Mouse (Mus musculus): ENCODE measurements around the gene Olfr545. TPM values are rescaled to one million over a fixed set of nuclear protein-coding genes. Genes with fewer than 3 reads are reported as not detected.

The Olfr545 gene
- polyA plus RNA-seq, 1 experiment from 2014 or later = 0.17 TPM

DNA sequence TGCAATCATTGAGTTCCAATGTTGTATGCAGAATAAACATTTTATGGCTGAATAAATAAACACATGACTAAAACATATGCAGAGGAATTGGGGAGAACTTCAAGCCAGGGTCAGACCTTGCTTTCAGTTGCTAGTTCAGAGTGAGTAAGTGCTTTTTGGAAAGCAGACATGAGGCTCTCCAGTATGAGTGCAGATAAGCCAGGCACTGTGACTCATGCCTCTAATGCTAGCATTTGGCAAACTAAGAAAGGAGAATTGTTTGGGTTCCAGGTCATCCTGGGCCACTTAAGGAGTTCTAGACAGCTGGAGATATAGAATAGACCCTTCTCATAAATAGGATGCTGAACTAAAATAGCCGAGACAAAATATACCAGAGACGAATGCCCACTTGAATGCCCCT lies 15.7 kb downstream of the Olfr545 start:
- 71% methylated on average over 2 of the region's 2 CpGs for WGBS

DNA sequence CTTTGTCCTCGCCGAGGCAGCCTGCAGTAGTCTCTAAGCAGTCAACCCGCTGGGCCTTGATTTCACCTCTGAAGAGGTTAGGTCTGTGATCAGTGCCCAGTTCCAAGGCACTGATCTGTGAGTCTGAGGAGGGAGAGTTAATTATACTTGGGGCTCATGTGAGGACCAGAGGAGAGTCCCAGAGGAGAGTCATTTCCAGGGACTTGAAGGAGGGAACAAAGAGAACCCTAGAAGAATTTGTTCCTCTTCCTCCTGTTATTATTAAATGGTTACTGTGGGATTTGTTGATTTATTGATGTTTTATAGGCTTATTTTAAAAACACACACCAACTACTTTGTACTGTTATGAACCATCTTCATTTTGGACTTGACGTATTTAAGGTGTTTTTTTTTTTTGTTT lies 17.8 kb downstream of the Olfr545 start, which contains the start of gene Olfr543:
Olfr543 (minus strand) TSS at position 101 of the 400 bp plus-strand sequence.
- no peak within 1 kb of the TSS for H3K4me2 ChIP-seq (ENCODE audit: low read depth, low read length)
- WGBS = 92% methylated on average over 4 of the region's 4 CpGs
- no peaks in the 10 kb centered on the region for H3K4me1 ChIP-seq (ENCODE audit: control insufficient read depth, insufficient read depth, low read length)
- no peaks in the 10 kb centered on the region for H3K36me3 ChIP-seq (ENCODE audit: control insufficient read depth, insufficient read depth, low read length)
- H3K27me3 ChIP-seq (ENCODE audit: control insufficient read depth, insufficient read depth, low read length) = no peaks in the 10 kb centered on the region
- no peak within 1 kb of the TSS for H3K27ac ChIP-seq (ENCODE audit: low read length)
- H3K9me3 ChIP-seq (replicated peaks; ENCODE audit: control insufficient read depth, low read length) = no peaks in the 10 kb centered on the region
- H3K4me3 ChIP-seq (replicated peaks; ENCODE audit: low read length) = no peak within 1 kb of the TSS
- no peak for ATAC-seq (ENCODE audit: insufficient read depth, low FRiP score)
- no peak within 1 kb of the TSS for H3K9ac ChIP-seq (ENCODE audit: low read length)

More for the DNA sequence above, 15.7 kb downstream of the Olfr545 start:
- no peaks in the 10 kb centered on the region for H3K36me3 ChIP-seq (ENCODE audit: control insufficient read depth, insufficient read depth, low read length)
- no peak for ATAC-seq (ENCODE audit: insufficient read depth, low FRiP score)
- H3K9me3 ChIP-seq (replicated peaks; ENCODE audit: control insufficient read depth, low read length) = no peaks in the 10 kb centered on the region
- no peak overlapping the region for H3K4me2 ChIP-seq (ENCODE audit: low read depth, low read length)
- H3K4me3 ChIP-seq (replicated peaks; ENCODE audit: low read length) = no peak overlapping the region
- H3K27me3 ChIP-seq (ENCODE audit: control insufficient read depth, insufficient read depth, low read length) = no peaks in the 10 kb centered on the region
- no peaks in the 10 kb centered on the region for H3K4me1 ChIP-seq (ENCODE audit: control insufficient read depth, insufficient read depth, low read length)
- no peak overlapping the region for H3K27ac ChIP-seq (ENCODE audit: low read length)
- no peak overlapping the region for H3K9ac ChIP-seq (ENCODE audit: low read length)

DNA sequence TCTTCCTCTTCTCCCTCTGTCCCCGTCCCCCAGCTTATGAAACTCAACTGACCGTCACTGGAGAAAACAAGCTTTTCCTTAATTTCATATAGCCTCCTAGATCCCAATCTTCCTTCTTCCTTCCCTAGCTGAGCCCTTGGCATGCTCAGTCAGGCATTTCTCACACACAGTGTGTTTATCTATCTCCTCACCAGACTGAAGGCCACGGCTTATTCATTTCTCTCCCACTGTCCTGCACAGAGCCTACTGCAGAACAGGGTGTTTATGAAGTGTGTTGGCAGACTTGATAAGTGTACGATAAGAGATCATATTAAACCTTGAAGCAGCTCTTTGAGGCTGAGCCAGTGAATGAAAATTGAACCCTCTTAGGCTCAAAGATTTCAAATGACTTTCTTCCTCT lies 18.6 kb downstream of the Olfr545 start:
- no peak overlapping the region for H3K4me2 ChIP-seq (ENCODE audit: low read depth, low read length)
- no peaks in the 10 kb centered on the region for H3K9me3 ChIP-seq (replicated peaks; ENCODE audit: control insufficient read depth, low read length)
- no peaks in the 10 kb centered on the region for H3K27me3 ChIP-seq (ENCODE audit: control insufficient read depth, insufficient read depth, low read length)
- H3K27ac ChIP-seq (ENCODE audit: low read length) = no peak overlapping the region
- H3K4me1 ChIP-seq (ENCODE audit: control insufficient read depth, insufficient read depth, low read length) = no peaks in the 10 kb centered on the region
- H3K9ac ChIP-seq (ENCODE audit: low read length) = no peak overlapping the region
- no peak for ATAC-seq (ENCODE audit: insufficient read depth, low FRiP score)
- H3K4me3 ChIP-seq (replicated peaks; ENCODE audit: low read length) = no peak overlapping the region
- H3K36me3 ChIP-seq (ENCODE audit: control insufficient read depth, insufficient read depth, low read length) = no peaks in the 10 kb centered on the region
- 62% methylated on average over 4 of the region's 4 CpGs for WGBS

DNA sequence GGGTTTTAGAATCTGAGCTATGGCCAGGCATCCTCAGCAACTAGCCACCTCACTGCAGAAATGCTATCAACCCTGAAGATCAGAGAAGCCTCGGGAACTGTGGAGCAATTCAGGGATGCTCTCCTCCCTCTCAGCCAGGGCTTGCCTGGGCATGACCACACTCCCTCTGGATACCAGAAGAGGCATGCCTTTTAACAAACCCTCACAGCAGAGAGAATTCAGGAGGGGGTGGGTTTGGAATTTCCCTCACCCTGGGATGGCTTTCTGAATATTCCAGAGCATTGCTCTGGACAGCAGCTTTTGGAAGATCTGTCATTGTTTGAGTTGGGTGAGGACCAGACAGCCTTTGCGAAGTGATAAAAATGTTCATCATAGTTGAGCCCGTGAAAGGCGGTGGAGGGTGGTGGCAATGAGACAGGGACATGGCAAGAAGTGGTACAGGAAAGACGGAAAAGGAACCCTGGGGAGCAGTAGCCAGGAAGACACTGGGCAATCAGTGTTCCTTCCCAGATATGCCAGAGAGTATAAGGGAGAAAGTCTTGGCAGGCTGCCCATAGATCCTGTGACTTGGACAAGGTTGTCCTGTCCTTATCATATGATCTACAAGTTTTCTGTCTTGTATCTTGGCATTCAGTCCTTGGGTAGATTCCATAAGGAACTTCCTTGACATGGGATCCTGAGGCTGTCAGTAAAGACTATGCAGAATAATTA lies 19.9 kb downstream of the Olfr545 start:
- WGBS = 65% methylated on average over 5 of the region's 5 CpGs
- Histone ChIP-seq H3K9me3 (replicated peaks; ENCODE audit: control insufficient read depth, low read length) (no peaks in the 10 kb centered on the region), H3K4me2 (ENCODE audit: low read depth, low read length) (no peak overlapping the region), H3K27ac (ENCODE audit: low read length) (no peak overlapping the region), H3K36me3 (ENCODE audit: control insufficient read depth, insufficient read depth, low read length) (no peaks in the 10 kb centered on the region), H3K9ac (ENCODE audit: low read length) (no peak overlapping the region), H3K4me3 (replicated peaks; ENCODE audit: low read length) (no peak overlapping the region), H3K4me1 (ENCODE audit: control insufficient read depth, insufficient read depth, low read length) (no peaks in the 10 kb centered on the region), H3K27me3 (ENCODE audit: control insufficient read depth, insufficient read depth, low read length) (no peaks in the 10 kb centered on the region)
- ATAC-seq (ENCODE audit: insufficient read depth, low FRiP score) = no peak

DNA sequence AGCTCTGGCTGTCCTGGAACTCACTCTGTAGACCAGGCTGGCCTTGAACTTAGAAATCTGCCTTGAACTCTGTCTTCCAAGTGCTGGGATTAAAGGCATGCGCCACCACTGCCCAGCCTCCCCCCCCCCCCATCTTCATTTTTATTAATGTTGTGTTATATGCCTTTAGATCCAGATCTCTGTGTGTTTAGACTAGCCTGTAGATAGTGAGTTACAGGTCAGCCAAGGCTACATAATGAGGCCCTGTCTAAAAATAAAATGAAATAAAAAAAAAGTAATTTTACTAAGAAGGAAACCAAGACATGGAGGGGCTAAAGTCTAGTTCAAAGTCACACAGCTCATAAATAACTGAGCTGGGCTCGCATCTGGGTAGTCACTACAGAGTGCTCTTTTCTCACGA lies 20.4 kb downstream of the Olfr545 start:
- ATAC-seq (ENCODE audit: insufficient read depth, low FRiP score) = no peak
- H3K27ac ChIP-seq (ENCODE audit: low read length) = no peak overlapping the region
- no peak overlapping the region for H3K9ac ChIP-seq (ENCODE audit: low read length)
- H3K4me2 ChIP-seq (ENCODE audit: low read depth, low read length) = no peak overlapping the region
- 77% methylated on average over 3 of the region's 3 CpGs for WGBS
- H3K36me3 ChIP-seq (ENCODE audit: control insufficient read depth, insufficient read depth, low read length) = no peaks in the 10 kb centered on the region
- no peak overlapping the region for H3K4me3 ChIP-seq (replicated peaks; ENCODE audit: low read length)
- H3K9me3 ChIP-seq (replicated peaks; ENCODE audit: control insufficient read depth, low read length) = no peaks in the 10 kb centered on the region
- no peaks in the 10 kb centered on the region for H3K27me3 ChIP-seq (ENCODE audit: control insufficient read depth, insufficient read depth, low read length)
- H3K4me1 ChIP-seq (ENCODE audit: control insufficient read depth, insufficient read depth, low read length) = no peaks in the 10 kb centered on the region

DNA sequence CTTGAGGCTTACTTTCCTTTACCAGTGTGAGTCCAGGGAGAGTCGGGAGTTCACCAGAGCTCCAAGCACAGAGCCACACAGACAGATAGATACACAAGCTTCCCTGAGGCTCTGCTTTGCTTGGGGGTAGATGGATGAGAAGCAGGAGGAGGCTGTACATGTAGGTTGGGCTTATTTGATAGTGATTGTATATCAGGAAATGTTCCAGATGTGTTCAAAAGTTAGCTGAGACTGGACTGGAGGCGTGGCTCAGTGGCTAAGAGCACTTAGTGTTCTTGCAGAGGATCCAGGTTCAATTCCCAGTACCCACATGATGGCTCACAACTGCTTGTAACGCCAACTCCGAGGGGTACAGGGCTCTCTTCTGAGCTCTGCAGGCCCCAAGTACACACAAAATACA lies 20.9 kb downstream of the Olfr545 start:
- Histone ChIP-seq H3K4me2 (ENCODE audit: low read depth, low read length) (no peak overlapping the region), H3K36me3 (ENCODE audit: control insufficient read depth, insufficient read depth, low read length) (no peaks in the 10 kb centered on the region), H3K9me3 (replicated peaks; ENCODE audit: control insufficient read depth, low read length) (no peaks in the 10 kb centered on the region), H3K27ac (ENCODE audit: low read length) (no peak overlapping the region), H3K9ac (ENCODE audit: low read length) (no peak overlapping the region), H3K27me3 (ENCODE audit: control insufficient read depth, insufficient read depth, low read length) (no peaks in the 10 kb centered on the region), H3K4me3 (replicated peaks; ENCODE audit: low read length) (no peak overlapping the region), H3K4me1 (ENCODE audit: control insufficient read depth, insufficient read depth, low read length) (no peaks in the 10 kb centered on the region)
- WGBS = 80% methylated on average over 4 of the region's 4 CpGs
- no peak for ATAC-seq (ENCODE audit: insufficient read depth, low FRiP score)

DNA sequence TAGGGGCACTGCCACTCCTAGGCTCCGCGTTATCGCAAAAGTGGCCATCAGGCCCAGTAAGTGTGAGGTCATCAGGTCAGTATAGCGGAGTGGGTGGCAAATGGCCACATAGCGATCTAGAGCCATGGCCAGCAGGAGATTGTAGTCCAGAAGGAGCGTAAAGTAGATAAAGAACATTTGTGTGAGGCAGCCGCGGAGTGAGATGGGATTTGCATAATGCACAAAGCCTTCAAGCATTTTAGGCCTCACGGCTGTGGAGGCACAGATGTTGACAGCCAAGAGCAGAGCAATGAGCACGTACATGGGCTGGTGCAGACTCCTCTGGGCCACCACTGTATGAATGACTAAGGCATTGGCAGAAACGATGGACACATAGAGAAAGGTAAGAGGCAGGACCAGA lies 22.0 kb downstream of the Olfr545 start:
- Histone ChIP-seq H3K4me2 (ENCODE audit: low read depth, low read length) (no peak overlapping the region), H3K4me1 (ENCODE audit: control insufficient read depth, insufficient read depth, low read length) (no peaks in the 10 kb centered on the region), H3K27ac (ENCODE audit: low read length) (no peak overlapping the region), H3K36me3 (ENCODE audit: control insufficient read depth, insufficient read depth, low read length) (no peaks in the 10 kb centered on the region), H3K9ac (ENCODE audit: low read length) (no peak overlapping the region), H3K4me3 (replicated peaks; ENCODE audit: low read length) (no peak overlapping the region), H3K9me3 (replicated peaks; ENCODE audit: control insufficient read depth, low read length) (no peaks in the 10 kb centered on the region), H3K27me3 (ENCODE audit: control insufficient read depth, insufficient read depth, low read length) (no peaks in the 10 kb centered on the region)
- no peak for ATAC-seq (ENCODE audit: insufficient read depth, low FRiP score)
- 82% methylated on average over 11 of the region's 11 CpGs for WGBS

DNA sequence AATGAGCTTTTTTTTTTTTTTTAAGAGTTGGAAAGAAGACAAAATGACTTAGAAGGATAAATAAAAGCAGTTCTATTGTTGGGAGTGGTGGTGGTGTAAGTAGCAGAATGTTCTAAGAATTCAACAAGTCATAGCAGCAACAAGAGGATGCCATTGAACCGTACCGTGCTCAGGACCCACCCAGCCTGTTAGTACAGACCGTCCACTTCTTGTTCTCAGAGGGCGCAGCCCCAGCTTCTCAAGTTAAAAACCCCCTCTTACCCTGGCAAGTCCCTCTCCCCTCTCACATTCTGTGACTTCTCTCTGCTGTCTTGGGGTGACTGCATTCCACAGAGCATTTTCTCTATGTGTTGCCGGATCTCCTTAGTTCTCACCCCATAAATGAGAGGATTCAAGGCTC lies 22.8 kb downstream of the Olfr545 start:
- no peak overlapping the region for H3K4me3 ChIP-seq (replicated peaks; ENCODE audit: low read length)
- H3K9ac ChIP-seq (ENCODE audit: low read length) = no peak overlapping the region
- H3K27me3 ChIP-seq (ENCODE audit: control insufficient read depth, insufficient read depth, low read length) = no peaks in the 10 kb centered on the region
- no peaks in the 10 kb centered on the region for H3K9me3 ChIP-seq (replicated peaks; ENCODE audit: control insufficient read depth, low read length)
- WGBS = 89% methylated on average over 5 of the region's 5 CpGs
- H3K27ac ChIP-seq (ENCODE audit: low read length) = no peak overlapping the region
- H3K4me1 ChIP-seq (ENCODE audit: control insufficient read depth, insufficient read depth, low read length) = no peaks in the 10 kb centered on the region
- ATAC-seq (ENCODE audit: insufficient read depth, low FRiP score) = no peak
- H3K36me3 ChIP-seq (ENCODE audit: control insufficient read depth, insufficient read depth, low read length) = no peaks in the 10 kb centered on the region
- no peak overlapping the region for H3K4me2 ChIP-seq (ENCODE audit: low read depth, low read length)

DNA sequence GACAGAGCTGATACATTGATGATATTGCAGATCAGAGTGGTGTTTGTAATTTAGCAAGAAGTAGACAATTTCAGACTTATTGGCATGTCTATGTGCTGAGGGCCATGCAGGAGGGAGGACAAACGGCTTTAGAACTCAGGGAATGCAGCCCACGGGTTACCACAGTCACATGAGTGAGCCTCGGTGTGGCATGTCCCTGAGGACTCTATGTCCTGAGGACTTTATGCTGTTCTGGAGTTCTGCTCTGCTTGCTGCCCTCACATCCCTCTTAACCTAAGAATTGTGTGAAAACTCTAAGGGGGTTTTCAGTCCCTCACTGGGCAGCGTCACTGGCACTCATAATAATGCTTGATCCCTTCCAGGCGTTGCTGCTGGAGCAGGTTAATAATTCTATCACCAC lies 26.7 kb downstream of the Olfr545 start:
- Histone ChIP-seq H3K36me3 (ENCODE audit: control insufficient read depth, insufficient read depth, low read length) (peaks cover 9% of the 10 kb centered on the region), H3K4me3 (replicated peaks; ENCODE audit: low read length) (no peak overlapping the region), H3K9ac (ENCODE audit: low read length) (no peak overlapping the region), H3K27ac (ENCODE audit: low read length) (no peak overlapping the region), H3K9me3 (replicated peaks; ENCODE audit: control insufficient read depth, low read length) (no peaks in the 10 kb centered on the region), H3K27me3 (ENCODE audit: control insufficient read depth, insufficient read depth, low read length) (no peaks in the 10 kb centered on the region), H3K4me1 (ENCODE audit: control insufficient read depth, insufficient read depth, low read length) (no peaks in the 10 kb centered on the region), H3K4me2 (ENCODE audit: low read depth, low read length) (no peak overlapping the region)
- WGBS = 55% methylated on average over 5 of the region's 5 CpGs
- no peak for ATAC-seq (ENCODE audit: insufficient read depth, low FRiP score)

Measured in stomach, embryonic 16.5 days (tissue).